Mouse (Mus musculus) G1E (cell line): ENCODE measurements around the gene Exoc8.

Source experiments
- CTCF ChIP-seq: IDR thresholded peaks from 2 replicates; pipeline ENCODE4 v1.5.1; 2012; ENCODE audit warnings: low read depth, low read length, inconsistent platforms, mixed read lengths
- GATA1 ChIP-seq: IDR thresholded peaks from 2 replicates; pipeline ENCODE4 v1.6.1; 2012; ENCODE audit warnings: borderline replicate concordance, low read length, inconsistent platforms, mixed read lengths
- GATA2 ChIP-seq: IDR thresholded peaks from 2 replicates; pipeline ENCODE4 v1.6.1; 2012; ENCODE audit warnings: low read depth, low read length, inconsistent platforms, borderline replicate concordance
- POLR2AphosphoS5 ChIP-seq: IDR thresholded peaks from 2 replicates; pipeline ENCODE4 v1.6.1; 2012; ENCODE audit warnings: low read depth, low read length, inconsistent platforms; ENCODE audit not compliant: insufficient replicate concordance
- TAL1 ChIP-seq: conservative IDR thresholded peaks from 2 replicates; pipeline ENCODE4 v1.6.1; 2012; ENCODE audit warnings: low read depth, low read length, inconsistent platforms, mixed read lengths

GRCm38 (mm10) chr8:124866669-124867068, 30.8 kb downstream of the Exoc8 start:
- no peak for TF ChIP-seq CTCF
- TF ChIP-seq GATA1: no peak
- no peak for TF ChIP-seq GATA2
- no peak for TF ChIP-seq POLR2AphosphoS5
- TF ChIP-seq TAL1: no peak
